Mouse (Mus musculus) megakaryocyte, embryonic 14.5 days (primary cell): ENCODE results near the gene Axdnd1.

ENCODE experiments used
- FLI1 ChIP-seq: IDR thresholded peaks from 2 replicates; pipeline ENCODE4 v1.6.1; 2012; ENCODE audit warnings: low read length, inconsistent platforms, mixed read lengths
- GATA1 ChIP-seq: IDR thresholded peaks from 3 replicates; pipeline ENCODE4 v1.6.1; 2012; ENCODE audit warnings: mixed read lengths, low read length, inconsistent platforms, borderline replicate concordance

- no peak for TF ChIP-seq GATA1
- TF ChIP-seq FLI1, result no peak
Measured at GRCm38 (mm10) chr1:156308595-156308994, 112.4 kb downstream of the Axdnd1 start.
